Mouse (Mus musculus): ENCODE results near the gene Vmn1r45.

- TF ChIP-seq CTCF (IDR thresholded peaks at IDR 0.05; ENCODE audit: insufficient read depth, low read depth, low read length) (no peak), POLR2A (IDR thresholded peaks at IDR 0.05; ENCODE audit: insufficient read depth, low read depth, low read length) (no peak)
Measured at GRCm38 (mm10) chr6:89940926-89941325, 528 bp upstream of the Vmn1r45 start.

Data from olfactory bulb, adult 2 months (tissue).